Mouse (Mus musculus) embryonic fibroblast, embryonic 13.5 days (primary cell): ENCODE data around the gene Nab2.

Source experiments
- CTCF ChIP-seq: IDR thresholded peaks from 2 replicates; pipeline ENCODE4 v1.5.1; 2011; ENCODE audit warnings: mild to moderate bottlenecking, control low read depth, low read length, moderate library complexity, borderline replicate concordance; ENCODE audit not compliant: insufficient read depth
- POLR2A ChIP-seq: IDR thresholded peaks from 2 replicates; pipeline ENCODE4 v1.6.1; 2011; ENCODE audit warnings: low read depth, mild to moderate bottlenecking, control low read depth, low read length, moderate library complexity

- TF ChIP-seq CTCF (no peak), POLR2A (no peak)
Measured at GRCm38 (mm10) chr10:127670185-127670584, 1.8 kb upstream of the Nab2 start.
